Mouse (Mus musculus) cerebellum, postnatal 36 days (tissue): ENCODE data around the gene Cdh18.

Source experiments
- DNase-seq, 2 experiments: peaks; one replicate each; pipeline ENCODE4 v3.0.0; 2021 to 2022; ENCODE audit warnings: mixed read lengths in 2 of 2

Cdh18 gene

DNA sequence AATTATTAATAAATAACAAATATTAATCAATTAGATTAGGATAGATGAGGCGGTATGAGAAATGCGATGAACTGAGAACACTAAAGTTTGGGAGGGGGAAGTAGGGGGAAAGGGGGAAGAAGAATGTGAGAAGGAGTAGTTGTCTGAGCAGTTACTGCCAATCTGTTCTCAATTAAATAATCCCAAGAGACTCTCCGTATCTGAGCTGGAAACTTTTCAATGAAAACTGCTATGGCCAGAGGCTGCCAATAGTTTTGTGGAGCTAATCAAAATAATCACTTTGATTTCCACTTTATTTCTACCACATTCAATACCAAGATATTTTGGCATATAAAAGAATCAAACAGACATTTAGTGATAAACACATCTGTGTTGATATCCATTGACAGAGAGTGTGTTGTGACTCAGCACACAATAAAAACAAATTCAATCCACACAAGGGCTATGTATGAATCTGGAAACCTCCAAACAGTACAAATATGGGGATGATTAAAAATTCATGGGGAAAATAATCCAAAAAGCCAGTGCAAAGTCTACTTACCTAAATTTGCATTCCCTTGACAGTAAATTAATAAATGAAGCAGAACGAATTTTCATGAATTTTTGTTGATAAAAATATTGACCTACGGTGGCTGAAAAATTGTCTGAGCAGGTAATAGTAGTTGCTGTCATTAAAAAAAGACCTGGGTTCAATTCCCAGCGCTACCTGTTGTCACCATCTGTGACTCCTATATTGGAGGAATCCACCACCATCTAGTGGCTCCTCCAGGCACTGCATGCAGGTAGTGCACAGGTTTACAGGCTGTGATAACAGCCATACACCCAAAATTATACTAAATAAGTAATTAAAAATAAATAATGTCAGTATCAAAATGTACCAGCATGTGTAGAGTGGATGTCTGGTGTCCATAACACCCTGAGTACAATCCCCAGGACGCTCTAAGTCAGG lies 922.0 kb downstream of the Cdh18 start:
- no peak for DNase-seq

DNA sequence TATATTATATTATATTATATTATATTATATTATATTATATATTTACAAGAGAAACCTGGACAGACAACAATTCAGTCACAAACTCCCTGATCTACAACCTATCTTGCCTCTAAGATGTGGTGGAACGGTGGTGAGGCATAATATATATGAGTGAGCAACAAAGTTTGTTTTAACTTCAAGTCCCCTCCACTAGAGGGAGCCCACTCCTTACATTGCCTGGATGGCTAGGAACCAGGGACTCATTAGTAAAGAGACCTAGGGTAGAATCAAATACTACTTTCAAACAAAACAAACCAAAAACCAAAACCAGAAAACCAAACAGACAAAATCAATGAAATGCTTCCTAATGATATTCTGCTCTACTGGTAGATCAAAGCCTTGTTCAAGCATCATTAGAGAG lies 937.5 kb downstream of the Cdh18 start:
- DNase-seq, result no peak

DNA sequence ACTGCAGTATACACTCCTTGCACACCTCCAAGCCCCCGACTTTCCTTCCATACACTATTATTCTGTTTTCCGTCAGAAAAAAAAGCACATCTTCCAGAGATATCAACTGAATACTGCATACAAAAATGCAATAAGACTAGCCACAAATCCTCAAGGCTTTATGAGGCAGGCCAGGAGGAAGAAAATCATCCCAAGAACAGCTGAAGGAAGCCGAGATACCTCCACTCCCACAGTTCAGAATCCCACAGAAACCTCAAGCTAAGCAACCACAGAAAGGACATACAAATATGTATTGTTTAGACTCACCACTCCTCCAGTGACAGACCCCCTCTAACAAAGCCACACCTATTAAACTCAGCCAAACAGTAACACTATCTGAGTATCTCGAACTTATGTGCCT lies 957.7 kb downstream of the Cdh18 start:
- DNase-seq, result no peak

GRCm38 (mm10) chr15:23509694-23510093 lies 960.9 kb downstream of the Cdh18 start:
- no peak for DNase-seq

DNA sequence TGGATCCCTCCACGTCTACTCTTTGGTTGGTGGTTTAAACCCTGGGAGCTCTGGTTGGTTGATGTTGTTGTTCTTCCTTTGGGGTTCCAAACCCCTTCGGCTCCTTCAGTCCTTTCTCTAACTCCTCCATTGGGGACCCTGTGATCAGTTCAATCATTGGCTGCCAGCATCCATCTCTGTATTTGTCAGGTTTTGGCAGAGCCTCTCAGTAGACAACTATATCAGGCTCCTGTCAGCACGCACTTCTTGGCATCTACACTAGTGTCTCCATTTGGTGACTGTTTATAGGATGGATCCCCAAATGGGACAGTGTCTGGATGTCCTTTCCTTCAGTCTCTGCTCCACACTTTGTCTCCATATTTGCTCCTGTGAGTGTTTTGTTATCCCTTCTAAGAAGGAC lies 967.0 kb downstream of the Cdh18 start:
- DNase-seq, result no peak

DNA sequence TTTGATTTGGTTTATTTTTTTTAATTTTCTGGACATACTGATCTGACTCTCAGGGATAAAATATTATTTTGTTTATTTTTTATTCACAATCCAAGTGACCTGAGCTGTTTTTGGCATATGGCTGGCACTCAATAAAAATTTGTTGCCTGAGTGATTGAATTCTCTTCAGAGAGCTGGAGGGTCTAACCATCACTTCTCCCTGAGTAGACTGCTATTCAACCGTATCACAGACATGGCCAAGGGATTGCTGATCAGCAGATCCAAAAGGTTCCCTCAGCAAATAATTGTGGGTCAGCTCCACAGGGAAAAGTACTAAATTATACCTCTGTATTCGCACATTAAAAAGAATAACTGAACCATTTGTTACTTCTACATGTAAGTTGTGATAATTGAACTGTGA lies 969.3 kb downstream of the Cdh18 start:
- DNase-seq, result no peak
